Mouse (Mus musculus) bone marrow macrophage, adult 2 months (primary cell): ENCODE measurements around the gene Enho.

Experiments
- CTCF ChIP-seq: IDR thresholded peaks from 2 replicates; pipeline ENCODE4 v1.5.1; 2012; ENCODE audit warnings: low read depth, mild to moderate bottlenecking, low read length, moderate library complexity
- POLR2A ChIP-seq: IDR thresholded peaks from 2 replicates; pipeline ENCODE4 v1.6.1; 2012; ENCODE audit warnings: mild to moderate bottlenecking, low read depth, low read length, borderline replicate concordance

- TF ChIP-seq CTCF: no peak
- no peak for TF ChIP-seq POLR2A
Observed at GRCm38 (mm10) chr4:41602818-41603217, 37.3 kb downstream of the Enho start.
